Mouse (Mus musculus) embryonic facial prominence, embryonic 11.5 days (tissue): Measurements from ENCODE around the gene Cdc42bpa. TPM values are rescaled to one million over a fixed set of nuclear protein-coding genes. Genes with fewer than 3 reads are reported as not detected.

Experiments used
- ATAC-seq: fragments of 200-750 bp; cut with Nextera tagmentation; replicated peaks from 2 replicates; pipeline ENCODE4 v1.8.0; 2017; ENCODE audit warnings: low read depth; ENCODE audit not compliant: insufficient number of reproducible peaks, low FRiP score, low TSS enrichment
- DNase-seq: peaks from one replicate; pipeline ENCODE4 v3.0.0-alpha.2; 2015; ENCODE audit warnings: low spot score
- H3K27ac ChIP-seq: fragments of 300-500 bp; sonication (generic); replicated peaks from 2 replicates; pipeline ENCODE4 v1.5.1; 2014; ENCODE audit warnings: mild to moderate bottlenecking, low read depth, low read length, control low read depth
- H3K27me3 ChIP-seq: fragments of 300-500 bp; sonication (generic); 2 replicates; pipeline ENCODE4 v1.6.1; 2014; ENCODE audit warnings: mild to moderate bottlenecking, low read length, moderate library complexity, mixed read lengths; ENCODE audit not compliant: control insufficient read depth, insufficient read depth
- H3K36me3 ChIP-seq: fragments of 300-500 bp; sonication (generic); replicated peaks from 2 replicates; pipeline ENCODE4 v1.6.1; 2014; ENCODE audit warnings: low read depth, mild to moderate bottlenecking, low read length, moderate library complexity, mixed read lengths; ENCODE audit not compliant: control insufficient read depth, insufficient read depth
- H3K4me1 ChIP-seq: fragments of 300-500 bp; sonication (generic); 2 replicates; pipeline ENCODE4 v1.6.1; 2014; ENCODE audit warnings: low read length, mixed read lengths; ENCODE audit not compliant: control insufficient read depth, insufficient read depth
- H3K4me2 ChIP-seq: fragments of 300-500 bp; sonication (generic); 2 replicates; pipeline ENCODE4 v1.6.1; 2014; ENCODE audit warnings: low read depth, mild to moderate bottlenecking, control low read depth, low read length, moderate library complexity
- H3K4me3 ChIP-seq: fragments of 300-500 bp; sonication (generic); 2 replicates; pipeline ENCODE4 v1.5.1; 2014; ENCODE audit warnings: low read depth, low read length, control low read depth
- H3K9ac ChIP-seq: fragments of 300-500 bp; sonication (generic); replicated peaks from 2 replicates; pipeline ENCODE4 v1.6.1; 2014; ENCODE audit warnings: mild to moderate bottlenecking, control low read depth, low read length
- H3K9me3 ChIP-seq: fragments of 300-500 bp; sonication (generic); replicated peaks from 2 replicates; pipeline ENCODE4 v1.6.1; 2016; ENCODE audit warnings: mild to moderate bottlenecking, low read length, inconsistent platforms, mixed read lengths; ENCODE audit not compliant: control insufficient read depth
- WGBS: fragments of 180-500 bp; shearing (Covaris S2); extraction: QIAGEN DNeasy Blood & Tissue Kit; methylation state at CpG from one replicate; pipeline ENCODE4 v1.1.7; 2014; 5-methylcytosine and 5-hydroxymethylcytosine counted together
- polyA plus RNA-seq: library from polyadenylated mRNA; unstranded; fragments of >200 nt; fragmentation: Nextera tagmentation; extraction: Ambion mirVana; gene quantifications from 2 replicates; pipeline ENCODE4 v1.2.1, GENCODE M21; 2014

The Cdc42bpa gene
- polyA plus RNA-seq, 1 experiment from 2014 or later: 13.8 TPM

DNA sequence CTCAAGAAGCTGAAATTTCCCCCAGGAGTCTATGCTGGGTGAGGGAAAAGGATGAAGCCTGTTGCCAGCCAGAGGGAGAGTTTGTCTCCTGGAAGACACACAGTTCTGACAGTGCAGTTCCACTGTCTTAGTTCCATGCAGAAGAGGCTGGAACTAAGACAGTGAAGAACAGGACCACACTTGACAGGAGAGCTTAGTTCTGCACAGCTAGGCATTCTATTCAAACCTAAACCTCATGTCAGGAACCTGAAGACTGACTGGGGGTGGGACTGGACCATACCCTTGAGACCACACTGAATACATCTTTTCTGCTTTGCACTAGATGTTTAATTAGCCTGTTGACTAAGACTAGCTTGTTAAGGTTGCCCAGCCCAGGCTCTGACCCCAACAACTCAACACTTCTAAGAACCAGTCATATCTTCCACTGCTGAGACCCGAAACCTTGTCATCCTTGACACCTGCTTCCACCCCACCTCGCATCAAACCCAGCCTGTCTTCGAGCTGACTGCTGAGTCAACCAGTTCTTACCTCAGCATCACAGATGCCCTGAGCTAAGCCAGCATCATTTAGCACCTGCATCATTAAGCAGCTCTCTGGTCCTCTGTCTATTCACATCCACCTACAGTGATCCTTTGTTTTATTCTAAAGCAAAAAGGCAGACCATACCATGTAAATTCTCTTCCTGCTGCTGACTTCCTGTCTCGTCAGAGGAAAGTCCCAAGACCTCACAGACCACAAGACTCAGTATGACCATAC lies 238.9 kb downstream of the Cdc42bpa start, which contains the start of gene Coq8a:
Gene Coq8a, minus strand, starts transcription at position 644 of the 756 bp plus-strand sequence.
- H3K9ac ChIP-seq: no peak within 1 kb of the TSS
- H3K27ac ChIP-seq: no peak within 1 kb of the TSS
- H3K4me1 ChIP-seq: no peaks in the 10 kb centered on the region
- ATAC-seq: no peak
- no peaks in the 10 kb centered on the region for H3K9me3 ChIP-seq
- DNase-seq: no peak
- whole genome bisulfite sequencing: 61% methylated on average over 4 of the region's 4 CpGs
- H3K4me2 ChIP-seq: no peak within 1 kb of the TSS
- H3K36me3 ChIP-seq: no peaks in the 10 kb centered on the region
- no peak within 1 kb of the TSS for H3K4me3 ChIP-seq
- H3K27me3 ChIP-seq: no peaks in the 10 kb centered on the region

DNA sequence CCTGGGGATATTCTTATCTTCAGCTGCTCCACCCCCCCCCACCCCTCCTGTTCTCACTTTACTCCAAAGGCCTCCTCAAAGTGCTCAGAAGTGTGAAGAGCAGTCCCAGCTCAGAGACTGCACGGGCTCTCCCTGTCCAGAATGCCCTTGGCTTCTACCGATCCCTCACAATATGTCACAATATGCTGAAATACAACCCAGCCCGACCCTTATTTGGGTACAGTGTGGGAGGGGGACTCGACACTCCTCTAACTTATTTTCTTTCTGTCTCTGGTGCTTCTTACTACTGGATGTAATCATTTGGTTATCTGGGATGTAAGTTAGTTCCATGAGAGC lies 239.4 kb downstream of the Cdc42bpa start:
- Histone ChIP-seq H3K9me3 (no peaks in the 10 kb centered on the region), H3K27me3 (no peaks in the 10 kb centered on the region), H3K36me3 (no peaks in the 10 kb centered on the region), H3K9ac (no peak overlapping the region), H3K4me3 (no peak overlapping the region), H3K27ac (no peak overlapping the region), H3K4me2 (no peak overlapping the region), H3K4me1 (no peaks in the 10 kb centered on the region)
- no peak for ATAC-seq
- DNase-seq: no peak
- WGBS: 64% methylated on average over 4 of the region's 4 CpGs

DNA sequence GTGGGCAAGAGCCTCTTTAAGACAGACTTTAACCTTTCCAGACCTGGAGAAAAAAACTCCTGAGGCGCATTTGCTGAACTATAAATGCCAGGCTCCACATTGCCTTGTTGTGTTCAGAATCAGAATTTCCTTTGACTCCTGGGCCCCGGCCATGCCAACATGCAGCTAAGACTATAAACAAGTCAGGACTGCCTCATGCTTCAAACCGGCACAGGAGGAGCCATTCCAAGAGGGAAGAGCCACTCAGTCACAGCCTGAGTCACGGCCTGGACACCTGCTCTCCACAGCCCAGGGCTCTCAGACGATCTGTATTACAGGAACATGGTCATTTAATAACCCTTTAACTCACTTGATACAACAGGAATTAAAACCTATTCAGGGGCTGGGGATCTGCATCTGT lies 240.4 kb downstream of the Cdc42bpa start:
- DNase-seq: no peak
- H3K36me3 ChIP-seq: no peaks in the 10 kb centered on the region
- no peak overlapping the region for H3K4me3 ChIP-seq
- no peaks in the 10 kb centered on the region for H3K4me1 ChIP-seq
- H3K27ac ChIP-seq: no peak overlapping the region
- ATAC-seq: no peak
- no peaks in the 10 kb centered on the region for H3K9me3 ChIP-seq
- 64% methylated on average over 5 of the region's 5 CpGs for WGBS
- H3K4me2 ChIP-seq: no peak overlapping the region
- no peak overlapping the region for H3K9ac ChIP-seq
- no peaks in the 10 kb centered on the region for H3K27me3 ChIP-seq

DNA sequence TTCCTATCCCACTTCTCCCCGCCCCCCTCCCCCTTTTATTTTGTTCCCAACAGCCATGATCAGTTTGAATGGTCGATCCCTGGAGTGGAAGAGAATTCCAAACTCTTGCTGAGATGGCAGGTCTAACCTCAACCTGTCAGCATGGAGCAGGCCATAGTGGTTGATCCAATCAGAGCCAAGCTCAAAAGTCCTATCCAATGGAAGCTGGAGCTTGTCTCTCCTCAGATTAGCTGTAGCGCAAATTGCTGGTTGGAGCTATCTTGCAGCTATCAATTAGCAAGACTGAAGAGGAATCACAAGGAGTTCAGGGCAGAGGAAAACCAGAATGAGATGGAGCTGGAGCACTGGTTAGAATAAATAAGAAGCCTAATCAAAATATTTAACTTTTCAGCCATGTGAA lies 248.1 kb downstream of the Cdc42bpa start:
- no peak overlapping the region for H3K4me2 ChIP-seq
- H3K36me3 ChIP-seq: no peaks in the 10 kb centered on the region
- DNase-seq (no peak), ATAC-seq (no peak)
- no peak overlapping the region for H3K9ac ChIP-seq
- H3K27me3 ChIP-seq: no peaks in the 10 kb centered on the region
- WGBS: 83% methylated on average over 3 of the region's 3 CpGs
- no peak overlapping the region for H3K4me3 ChIP-seq
- no peaks in the 10 kb centered on the region for H3K4me1 ChIP-seq
- H3K27ac ChIP-seq: no peak overlapping the region
- H3K9me3 ChIP-seq: no peaks in the 10 kb centered on the region

DNA sequence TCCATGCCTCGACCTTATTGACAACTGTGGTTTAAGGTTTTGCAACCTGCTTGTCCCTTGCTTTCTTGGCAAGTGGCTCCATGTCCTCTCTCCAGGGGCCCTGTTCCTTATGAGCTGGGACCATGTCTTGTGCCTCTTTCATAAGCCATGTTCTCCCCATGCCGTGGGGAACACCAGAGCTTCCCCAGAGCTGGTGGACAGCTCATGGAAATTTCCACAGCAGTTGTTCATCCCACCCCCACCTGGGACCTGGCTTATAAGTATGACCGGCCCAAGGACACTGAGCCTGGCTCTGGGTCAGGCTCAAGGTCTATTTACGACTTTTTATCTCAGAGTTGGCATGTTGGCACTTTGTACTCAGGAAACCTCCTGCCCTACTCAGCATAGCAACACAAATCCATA lies 249.8 kb downstream of the Cdc42bpa start:
- WGBS: 81% methylated on average over 4 of the region's 4 CpGs
- H3K4me1 ChIP-seq: no peaks in the 10 kb centered on the region
- ATAC-seq (no peak), DNase-seq (no peak)
- no peaks in the 10 kb centered on the region for H3K36me3 ChIP-seq
- H3K9ac ChIP-seq: no peak overlapping the region
- H3K9me3 ChIP-seq: no peaks in the 10 kb centered on the region
- H3K27me3 ChIP-seq: no peaks in the 10 kb centered on the region
- H3K27ac ChIP-seq: no peak overlapping the region
- no peak overlapping the region for H3K4me3 ChIP-seq
- no peak overlapping the region for H3K4me2 ChIP-seq

DNA sequence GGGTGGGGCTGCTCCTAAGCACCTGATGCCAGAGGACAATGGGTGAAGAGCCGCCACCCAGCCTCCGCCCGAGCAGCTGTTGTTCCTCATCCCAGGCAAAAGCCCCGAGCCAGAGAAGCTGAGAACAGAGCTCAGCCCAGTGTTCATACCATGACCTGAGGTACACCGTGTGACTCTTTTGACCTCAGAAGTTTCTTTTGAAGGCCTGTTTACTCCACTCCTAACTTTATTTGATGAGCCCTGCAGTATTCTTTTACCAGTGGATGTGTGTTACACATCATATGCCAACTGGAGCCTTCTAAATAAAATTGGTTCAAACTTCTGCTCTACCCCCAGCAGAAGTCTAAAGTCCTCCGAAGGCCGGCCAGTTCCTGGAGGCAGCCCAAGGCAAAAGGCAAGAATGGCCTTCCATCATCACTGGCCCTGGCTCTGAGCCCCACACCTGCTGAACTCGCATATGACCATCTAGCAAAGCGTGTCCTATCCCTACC lies 250.6 kb downstream of the Cdc42bpa start:
- Histone ChIP-seq H3K4me2 (no peak overlapping the region), H3K9me3 (no peaks in the 10 kb centered on the region), H3K27ac (no peak overlapping the region), H3K36me3 (no peaks in the 10 kb centered on the region), H3K4me1 (no peaks in the 10 kb centered on the region), H3K27me3 (no peaks in the 10 kb centered on the region), H3K9ac (no peak overlapping the region), H3K4me3 (no peak overlapping the region)
- 85% methylated on average over 9 of the region's 9 CpGs for WGBS
- DNase-seq (no peak), ATAC-seq (no peak)

DNA sequence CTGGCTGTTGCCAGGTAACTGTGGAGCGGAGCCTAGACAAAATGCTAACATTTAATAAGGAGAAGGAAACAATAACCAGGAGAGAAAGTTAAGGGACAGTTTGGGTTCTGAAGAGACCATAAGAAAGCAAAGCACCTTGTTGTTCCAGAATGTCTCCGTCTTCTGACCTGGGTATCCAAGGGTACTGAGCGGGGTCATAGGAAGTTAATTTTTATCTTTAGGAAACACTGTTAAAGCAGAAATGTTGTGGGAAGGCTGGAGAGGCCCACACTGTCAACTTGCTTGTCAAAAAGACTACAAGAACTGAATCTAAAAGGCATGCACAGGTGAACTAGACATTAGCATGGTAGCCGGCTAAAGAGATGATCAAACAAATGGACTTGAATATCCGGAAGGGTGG lies 252.6 kb downstream of the Cdc42bpa start:
- H3K27ac ChIP-seq: no peak overlapping the region
- 93% methylated on average over 5 of the region's 5 CpGs for WGBS
- H3K36me3 ChIP-seq: no peaks in the 10 kb centered on the region
- DNase-seq (no peak), ATAC-seq (no peak)
- no peaks in the 10 kb centered on the region for H3K27me3 ChIP-seq
- H3K9ac ChIP-seq: no peak overlapping the region
- H3K4me1 ChIP-seq: no peaks in the 10 kb centered on the region
- H3K4me3 ChIP-seq: no peak overlapping the region
- H3K4me2 ChIP-seq: no peak overlapping the region
- no peaks in the 10 kb centered on the region for H3K9me3 ChIP-seq

DNA sequence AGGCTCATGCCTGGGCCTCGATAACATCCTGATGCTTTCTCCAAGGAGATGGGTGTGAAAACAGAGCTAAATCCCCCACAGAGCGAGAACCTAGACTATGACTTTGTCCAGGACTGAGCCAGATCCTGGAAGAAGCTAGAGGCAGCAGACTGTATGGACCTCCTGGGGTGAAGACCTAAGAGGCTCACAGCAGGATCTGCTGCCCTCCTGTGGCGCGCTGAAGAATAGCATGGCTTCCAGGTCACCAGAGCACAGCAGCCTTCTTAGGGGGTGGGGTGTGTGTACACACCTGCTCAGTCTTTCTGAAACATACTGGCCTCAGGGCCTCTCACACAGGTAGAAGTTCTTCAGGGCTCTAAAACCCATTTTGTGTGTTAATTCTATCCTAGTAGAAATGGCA lies 254.8 kb downstream of the Cdc42bpa start:
- 18% methylated on average over 4 of the region's 4 CpGs for WGBS

More for the DNA sequence above, 254.8 kb downstream of the Cdc42bpa start:
- Histone ChIP-seq H3K9ac (no peak overlapping the region), H3K9me3 (no peaks in the 10 kb centered on the region), H3K36me3 (no peaks in the 10 kb centered on the region), H3K4me2 (no peak overlapping the region), H3K4me1 (no peaks in the 10 kb centered on the region), H3K4me3 (no peak overlapping the region), H3K27ac (no peak overlapping the region), H3K27me3 (no peaks in the 10 kb centered on the region)
- DNase-seq (peak; percentile 80), ATAC-seq (peak; percentile 65; the same call in 1 of the 2 replicates)
